Mouse (Mus musculus) hindlimb bud, embryonic 11.5 days (tissue): Measurements from ENCODE around the gene Jam2.
A peak's percentile ranks its signal among the peaks of the same experiment; 100 is the strongest.

Source experiments
- DNase-seq: peaks from one replicate; pipeline ENCODE4 v3.0.0-alpha.2; 2012; ENCODE audit warnings: low read depth, low spot score; ENCODE audit errors: extremely low spot score

Gene Jam2

GRCm38 (mm10) chr16:84778861-84779630 is 5.1 kb downstream of the Jam2 start:
- DNase-seq = no peak

- DNase-seq = no peak
Measured at GRCm38 (mm10) chr16:84779718-84780117, 5.8 kb downstream of the Jam2 start.

GRCm38 (mm10) chr16:84783279-84783678 is 9.4 kb downstream of the Jam2 start:
- no peak for DNase-seq

GRCm38 (mm10) chr16:84784966-84785365 is 11.0 kb downstream of the Jam2 start:
- no peak for DNase-seq

- no peak for DNase-seq
Measured at GRCm38 (mm10) chr16:84790595-84791165, 16.8 kb downstream of the Jam2 start.

- DNase-seq = no peak
Measured at GRCm38 (mm10) chr16:84793401-84793800, 19.5 kb downstream of the Jam2 start.

GRCm38 (mm10) chr16:84795337-84795736 is 21.4 kb downstream of the Jam2 start:
- no peak for DNase-seq

- DNase-seq = no peak
Measured at GRCm38 (mm10) chr16:84796678-84797077, 22.8 kb downstream of the Jam2 start.

- DNase-seq = no peak
Measured at GRCm38 (mm10) chr16:84800038-84800437, 26.1 kb downstream of the Jam2 start.

- no peak for DNase-seq
Measured at GRCm38 (mm10) chr16:84802217-84802616, 28.3 kb downstream of the Jam2 start.

- DNase-seq = no peak
Measured at GRCm38 (mm10) chr16:84804866-84805265, 30.9 kb downstream of the Jam2 start.

GRCm38 (mm10) chr16:84806175-84806574 is 32.3 kb downstream of the Jam2 start:
- no peak for DNase-seq

GRCm38 (mm10) chr16:84807874-84808273 is 34.0 kb downstream of the Jam2 start:
- DNase-seq = no peak

- DNase-seq = no peak
Measured at GRCm38 (mm10) chr16:84810254-84810653, 36.3 kb downstream of the Jam2 start.

GRCm38 (mm10) chr16:84813852-84814251 is 39.9 kb downstream of the Jam2 start:
- DNase-seq = no peak

GRCm38 (mm10) chr16:84814511-84814910 is 40.6 kb downstream of the Jam2 start:
- no peak for DNase-seq

- no peak for DNase-seq
Measured at GRCm38 (mm10) chr16:84817423-84817822, 43.5 kb downstream of the Jam2 start.

- no peak for DNase-seq
Measured at GRCm38 (mm10) chr16:84825009-84825408, 51.1 kb downstream of the Jam2 start.

- no peak for DNase-seq
Measured at GRCm38 (mm10) chr16:84831696-84832095, 57.8 kb downstream of the Jam2 start.

- no peak for DNase-seq
Measured at GRCm38 (mm10) chr16:84832736-84833135, 58.8 kb downstream of the Jam2 start.

- no peak for DNase-seq
Measured at GRCm38 (mm10) chr16:84834344-84834743, 60.4 kb downstream of the Jam2 start.

- DNase-seq = peak; percentile 86
Measured at GRCm38 (mm10) chr16:84834745-84835440, 61.0 kb downstream of the Jam2 start, which contains the start of gene Gabpa. Gene Gabpa, plus strand, starts transcription at chr16:84834925.
